Mouse (Mus musculus) olfactory bulb, adult 2 months (tissue): Measurements from ENCODE around the gene Bpifb4.

ENCODE experiments used
- CTCF ChIP-seq: fragments of 200-500 bp; IDR thresholded peaks from 2 replicates; pipeline ENCODE4 v1.5.1; 2012; ENCODE audit warnings: low read depth, mild to moderate bottlenecking, low read length, moderate library complexity; ENCODE audit not compliant: insufficient read depth
- POLR2A ChIP-seq: fragments of 200-500 bp; IDR thresholded peaks from 2 replicates; pipeline ENCODE4 v1.6.1; 2012; ENCODE audit warnings: mild to moderate bottlenecking, low read depth, low read length, moderate library complexity; ENCODE audit not compliant: insufficient read depth

- no peak for TF ChIP-seq CTCF
- TF ChIP-seq POLR2A = no peak
Measured at GRCm38 (mm10) chr2:153944567-153944966, 6.6 kb downstream of the Bpifb4 start.
